Mouse (Mus musculus): ENCODE results near the gene Mfsd9. TPM values are rescaled to one million over a fixed set of nuclear protein-coding genes. Genes with fewer than 3 reads are reported as not detected.
"Not testable (repeated sequence)": the region's sequence is repeated elsewhere in the genome, so short reads cannot be mapped to it uniquely, and the experiment has no call there.

Mfsd9 gene
- total RNA-seq, 2 experiments from 2014 or later: 2.1 to 4.7 TPM

DNA sequence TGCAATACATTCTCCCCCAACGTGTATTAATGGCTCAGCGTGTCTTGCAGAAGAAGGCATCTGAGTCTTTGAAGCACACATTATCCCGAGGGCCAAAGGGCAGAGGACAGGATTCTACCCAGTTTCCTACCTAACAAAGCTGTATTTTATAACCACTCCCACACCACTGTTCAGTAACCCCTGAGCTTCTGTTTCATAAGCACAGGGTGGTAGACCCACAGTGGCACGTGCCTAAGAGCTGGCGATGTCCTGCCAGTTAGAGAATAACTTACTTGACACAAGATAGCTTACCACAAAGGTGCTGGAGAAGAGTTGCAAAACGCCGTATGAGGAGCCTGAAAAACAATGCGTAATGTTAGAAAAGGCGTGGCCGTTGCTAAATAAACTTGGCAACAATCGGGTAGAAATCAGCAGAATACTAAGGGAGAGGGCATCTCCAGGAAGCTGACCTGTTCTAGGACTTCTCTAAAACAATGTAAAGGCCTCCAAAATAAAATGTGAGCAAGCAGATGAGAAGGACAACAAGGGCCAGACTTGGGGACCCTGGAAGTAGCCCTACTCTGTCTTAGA is 4.5 kb downstream of the Mfsd9 start:
- ATAC-seq (replicated peaks; ENCODE audit: low FRiP score, low TSS enrichment, poor library complexity, severe bottlenecking): no peak

DNA sequence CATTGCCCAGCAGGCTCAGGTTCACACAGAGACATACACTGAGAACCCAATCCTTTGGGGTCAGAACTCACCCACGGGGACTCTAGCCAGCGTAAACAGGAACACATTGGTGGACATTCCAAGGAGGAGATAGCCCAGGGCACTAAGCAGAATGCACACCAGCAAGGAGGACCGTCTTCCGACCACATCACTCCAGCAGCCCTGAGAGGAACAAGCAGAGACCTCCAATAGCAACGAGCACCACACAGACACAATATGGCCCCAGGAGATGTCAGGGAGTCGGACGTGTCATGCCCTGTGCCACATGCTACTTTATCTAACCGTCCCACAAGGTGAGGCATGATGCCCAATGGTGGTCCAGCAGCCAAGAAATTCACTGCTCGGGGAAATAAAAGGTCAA is 6.2 kb downstream of the Mfsd9 start:
- ATAC-seq (replicated peaks; ENCODE audit: low FRiP score, low TSS enrichment, poor library complexity, severe bottlenecking): no peak

DNA sequence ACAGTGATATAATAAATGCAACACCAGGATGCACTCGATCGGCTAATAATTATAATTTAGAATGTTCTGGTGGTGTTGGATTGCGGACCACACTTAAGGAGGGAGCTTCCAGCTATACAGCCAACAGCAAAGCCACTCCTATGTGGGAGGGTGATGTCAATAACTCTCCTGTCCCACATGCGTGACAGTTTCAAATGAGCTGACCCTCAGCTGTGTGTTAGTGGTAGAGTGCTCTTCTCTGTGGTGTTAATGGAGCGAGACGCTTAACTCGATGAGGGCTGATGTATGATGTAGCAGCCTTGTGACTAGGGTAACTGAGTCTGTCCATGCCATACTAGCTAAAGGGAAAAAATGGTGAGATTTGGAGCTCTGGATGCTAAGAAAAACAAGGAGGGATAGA is 7.0 kb downstream of the Mfsd9 start:
- ATAC-seq (replicated peaks; ENCODE audit: low FRiP score, low TSS enrichment, poor library complexity, severe bottlenecking): no peak

DNA sequence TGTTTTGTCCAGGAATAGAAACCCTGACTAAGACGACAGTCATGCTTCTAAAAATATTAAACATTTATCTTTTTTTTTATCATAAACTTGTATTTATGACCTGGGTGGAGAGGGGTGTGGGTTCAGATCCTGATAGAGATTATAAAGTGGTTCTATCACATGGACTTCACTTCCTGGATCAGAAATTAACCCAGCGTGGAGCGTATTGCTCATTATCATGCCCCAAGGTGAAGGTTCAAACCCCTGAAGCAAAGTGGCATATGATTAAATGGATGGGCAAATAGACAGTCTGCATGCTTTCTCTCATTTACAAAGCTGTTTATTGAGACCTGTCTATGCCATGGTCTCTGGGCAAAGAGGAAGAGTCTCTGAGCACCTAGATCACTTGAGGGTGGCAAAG is 13.7 kb downstream of the Mfsd9 start:
- ATAC-seq (replicated peaks; ENCODE audit: low FRiP score, low TSS enrichment, poor library complexity, severe bottlenecking): no peak

DNA sequence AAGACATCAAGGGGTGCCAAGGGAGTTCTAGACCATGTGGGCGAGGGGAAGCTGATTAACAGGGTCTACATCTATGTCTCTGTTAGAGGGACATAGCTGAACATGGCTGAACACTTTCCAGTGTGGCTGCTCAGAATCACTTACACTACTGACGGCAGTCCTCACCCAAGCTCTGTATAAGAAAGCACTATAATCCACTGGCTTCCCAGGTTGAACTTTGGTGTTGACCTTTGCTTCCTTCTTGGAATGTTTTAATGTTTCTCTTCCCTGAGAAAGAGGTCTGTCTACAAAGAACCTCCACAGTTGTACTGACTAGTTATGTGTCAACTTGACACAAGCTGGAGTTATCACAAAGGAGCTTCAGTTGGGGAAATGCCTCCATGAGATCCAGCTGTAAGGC is 14.4 kb downstream of the Mfsd9 start:
- ATAC-seq (replicated peaks; ENCODE audit: low FRiP score, low TSS enrichment, poor library complexity, severe bottlenecking): no peak

DNA sequence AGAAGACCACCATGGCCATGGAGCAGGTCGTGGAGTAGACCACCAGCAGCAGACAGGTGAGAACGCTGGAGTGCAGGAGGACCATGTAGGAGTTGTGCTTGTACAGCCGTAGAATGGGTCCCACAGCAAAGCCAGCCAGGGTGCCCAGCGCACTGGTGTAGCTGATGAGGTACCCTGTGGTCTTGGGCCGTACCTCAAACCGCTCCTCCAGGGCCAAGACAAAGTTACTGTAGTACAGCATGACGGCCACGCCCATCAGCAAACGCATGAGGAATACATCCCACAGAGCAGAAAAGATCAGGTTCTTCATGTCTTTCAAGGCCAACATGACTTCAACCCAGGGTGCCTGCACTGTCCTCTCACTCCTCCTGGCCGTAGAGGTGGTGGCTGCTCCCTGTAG is 16.4 kb downstream of the Mfsd9 start:
- no peak for ATAC-seq (replicated peaks; ENCODE audit: low FRiP score, low TSS enrichment, poor library complexity, severe bottlenecking)

DNA sequence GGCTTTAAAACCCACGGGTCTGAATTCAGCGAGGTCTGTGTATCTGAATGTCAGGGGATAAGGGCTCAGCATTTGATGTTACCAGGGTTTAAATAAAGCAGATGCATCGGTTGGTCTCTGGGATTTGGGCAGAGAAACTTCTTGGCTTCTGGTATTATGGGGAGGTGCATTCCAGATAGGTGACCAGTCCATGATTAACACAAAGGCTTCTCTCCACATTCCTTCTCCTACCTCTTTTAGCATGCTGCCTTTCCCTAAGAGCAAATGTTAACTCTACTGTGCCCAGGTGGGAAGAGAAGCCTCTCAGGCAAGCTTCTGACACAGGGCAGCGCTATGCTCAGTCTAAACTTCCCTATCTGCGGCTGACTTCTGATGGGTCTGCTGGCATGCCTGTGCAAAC is 17.3 kb downstream of the Mfsd9 start:
- ATAC-seq (replicated peaks; ENCODE audit: low FRiP score, low TSS enrichment, poor library complexity, severe bottlenecking): no peak

DNA sequence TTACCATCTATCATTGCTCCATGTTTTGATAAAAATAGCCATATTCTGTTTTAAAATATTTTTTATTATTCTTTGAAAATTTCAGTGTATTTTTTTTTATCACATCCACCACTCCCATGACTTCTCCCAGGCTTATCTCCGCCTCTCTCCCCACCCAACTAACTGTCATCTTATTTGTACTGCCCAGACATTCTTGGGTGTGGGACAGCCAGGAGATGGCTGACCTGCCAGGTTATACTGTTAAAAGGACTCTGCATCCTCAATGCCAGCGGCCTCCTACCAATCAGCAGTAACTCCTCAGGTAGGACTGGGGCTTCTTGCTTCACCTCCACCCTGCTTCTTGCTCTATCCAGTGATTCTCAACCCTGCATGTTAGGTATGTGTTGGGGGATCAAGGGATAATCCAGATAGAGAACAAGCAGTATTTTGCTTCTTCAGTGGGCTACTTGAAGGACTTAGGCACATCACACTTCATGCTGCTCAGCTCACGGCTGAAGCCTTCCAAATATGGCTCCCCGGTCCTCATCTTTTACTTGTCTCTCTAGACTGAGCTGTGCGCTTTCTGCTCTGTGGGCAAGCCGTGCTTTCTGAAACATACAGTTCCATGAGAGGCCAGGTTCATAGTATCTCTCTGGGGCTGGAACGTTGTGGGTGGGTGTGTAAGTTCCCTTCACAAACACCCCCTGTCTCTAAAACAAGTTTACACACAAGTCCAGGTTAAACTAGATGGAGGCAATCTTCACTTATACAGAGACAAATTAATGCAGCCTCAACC is 19.1 kb downstream of the Mfsd9 start:
- peak; percentile 74 for ATAC-seq (replicated peaks; ENCODE audit: low FRiP score, low TSS enrichment, poor library complexity, severe bottlenecking)

DNA sequence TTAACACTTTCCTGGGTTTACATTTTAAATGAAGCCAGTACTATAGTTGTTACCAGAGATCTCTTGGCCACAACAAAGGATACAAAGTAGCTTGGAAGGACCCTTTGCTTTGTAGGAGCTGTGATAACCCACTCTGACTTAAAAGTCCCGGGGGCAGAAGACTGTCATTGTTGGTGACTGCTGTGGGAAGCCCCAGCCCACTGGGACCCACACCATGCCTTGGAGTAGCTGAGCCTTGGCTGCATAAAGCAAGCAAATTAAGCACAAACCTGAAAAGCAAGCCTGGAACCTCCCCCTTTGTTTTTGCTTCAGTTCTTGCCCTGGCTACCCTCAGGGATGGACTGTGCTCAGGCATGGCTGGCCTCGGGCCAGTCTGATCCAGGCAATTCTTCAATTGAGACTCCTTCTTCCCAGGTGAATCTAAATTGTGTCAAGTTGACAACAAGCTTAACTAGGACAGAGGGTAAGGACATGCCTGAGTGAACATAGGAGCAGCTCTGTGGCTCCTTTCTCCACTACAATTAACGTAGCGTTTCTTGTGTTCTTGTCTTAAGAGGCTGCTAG is 21.1 kb downstream of the Mfsd9 start:
- ATAC-seq (replicated peaks; ENCODE audit: low FRiP score, low TSS enrichment, poor library complexity, severe bottlenecking): no peak

DNA sequence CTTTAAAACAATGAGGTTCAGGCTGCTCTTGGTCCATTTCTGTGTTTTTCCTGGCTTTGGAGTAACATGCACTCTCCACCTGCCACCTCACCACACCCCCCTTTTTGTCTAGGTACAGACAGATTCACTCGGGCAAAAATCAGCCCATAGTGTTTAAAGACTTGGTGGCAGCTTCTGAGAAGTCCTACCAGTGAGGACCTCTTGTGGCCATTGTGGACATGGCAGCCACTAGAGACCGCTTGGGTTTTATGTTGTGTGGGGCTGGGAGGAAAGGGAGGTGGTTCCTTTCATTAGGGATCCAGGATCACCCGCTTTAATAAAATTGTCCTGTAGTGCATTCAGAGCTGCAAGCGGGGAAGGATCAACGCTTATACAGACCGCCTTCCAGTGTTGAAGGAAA is 21.9 kb downstream of the Mfsd9 start:
- peak; percentile 82 for ATAC-seq (replicated peaks; ENCODE audit: low FRiP score, low TSS enrichment, poor library complexity, severe bottlenecking)

DNA sequence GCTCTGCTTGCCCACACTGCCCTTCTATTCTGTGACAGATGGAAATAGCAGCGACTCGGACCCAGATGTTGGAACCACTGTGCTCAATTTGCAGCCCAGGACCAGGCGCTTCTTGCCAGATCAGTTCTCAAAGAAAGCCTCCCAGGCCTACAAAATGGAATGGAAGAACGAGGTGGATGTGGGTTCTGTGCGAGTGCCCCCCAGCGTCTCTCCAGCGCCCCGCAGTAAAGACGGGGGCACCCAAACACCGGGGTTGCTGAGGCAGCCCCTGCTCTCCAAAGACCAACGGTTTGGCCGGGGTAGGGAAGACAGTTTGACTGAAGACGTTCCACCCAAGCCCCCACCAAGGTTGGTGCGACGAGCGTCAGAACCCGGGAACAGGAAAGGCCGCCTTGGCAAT is 22.9 kb downstream of the Mfsd9 start:
- no peak for ATAC-seq (replicated peaks; ENCODE audit: low FRiP score, low TSS enrichment, poor library complexity, severe bottlenecking)

DNA sequence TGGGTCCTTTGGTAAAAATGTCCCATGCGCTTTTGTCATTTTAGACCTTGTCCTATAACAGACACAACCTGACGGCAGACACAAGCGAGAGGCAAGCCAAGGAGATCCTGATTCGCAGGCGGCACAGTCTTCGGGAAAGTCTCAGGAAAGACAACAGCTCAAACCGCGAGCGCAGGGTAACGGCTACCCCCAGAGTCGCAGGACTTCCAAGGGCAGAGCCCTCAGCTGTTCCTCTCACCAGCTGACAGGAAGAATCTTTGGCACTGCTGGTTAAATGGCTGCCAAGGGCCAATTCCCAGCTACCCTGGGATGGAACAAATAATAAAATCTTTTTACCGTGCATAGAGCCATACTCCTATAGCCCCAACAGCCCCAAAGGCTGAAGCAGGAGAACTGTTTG is 25.0 kb downstream of the Mfsd9 start:
- ATAC-seq (replicated peaks; ENCODE audit: low FRiP score, low TSS enrichment, poor library complexity, severe bottlenecking): no peak

DNA sequence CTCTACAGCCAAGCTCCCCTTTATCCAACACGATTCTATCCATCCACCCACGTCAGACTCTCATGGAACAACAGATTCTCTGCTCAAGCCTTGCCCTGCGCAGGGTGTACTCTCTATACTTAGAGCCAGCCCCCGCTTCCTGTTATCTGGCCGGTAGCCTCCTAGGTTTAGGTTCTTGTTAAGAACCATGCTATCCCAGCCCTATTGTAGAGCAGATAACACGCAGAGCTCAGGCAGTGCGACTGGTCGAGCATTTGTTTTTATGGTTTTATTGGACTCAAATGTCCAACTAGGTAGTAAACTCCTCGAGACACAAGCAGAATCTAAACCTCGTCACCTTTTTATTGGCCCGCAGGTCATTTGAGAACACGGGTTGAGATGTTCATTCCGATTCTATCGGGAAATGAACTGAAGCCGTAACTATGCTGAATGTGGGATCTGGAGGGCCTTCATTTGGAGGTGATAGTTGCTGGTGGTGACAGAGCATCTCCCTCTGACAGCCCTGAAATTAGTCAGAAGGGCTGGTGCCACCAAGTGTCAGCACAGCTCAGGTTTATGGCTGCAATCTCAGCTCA is 25.7 kb downstream of the Mfsd9 start:
- ATAC-seq (replicated peaks; ENCODE audit: low FRiP score, low TSS enrichment, poor library complexity, severe bottlenecking): no peak

DNA sequence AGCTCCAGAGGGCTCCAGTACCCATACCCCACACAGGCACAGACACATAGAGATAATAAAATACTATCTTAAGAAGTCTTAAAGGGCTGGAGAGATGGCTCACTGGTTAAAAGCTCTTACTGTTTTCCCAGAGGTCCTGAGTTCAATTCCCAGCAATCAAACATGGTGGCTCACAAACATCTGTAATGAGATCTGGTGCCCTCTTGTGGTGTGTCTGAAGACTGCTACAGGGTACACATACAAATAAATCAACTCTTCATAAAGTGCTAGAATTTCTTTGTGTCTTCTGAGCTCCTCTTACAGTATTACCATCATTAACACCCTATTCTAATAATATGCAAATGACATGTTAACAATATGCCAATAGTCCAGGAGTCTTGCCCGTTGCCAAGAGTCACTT is 26.4 kb downstream of the Mfsd9 start:
- ATAC-seq (replicated peaks; ENCODE audit: low FRiP score, low TSS enrichment, poor library complexity, severe bottlenecking): no peak

DNA sequence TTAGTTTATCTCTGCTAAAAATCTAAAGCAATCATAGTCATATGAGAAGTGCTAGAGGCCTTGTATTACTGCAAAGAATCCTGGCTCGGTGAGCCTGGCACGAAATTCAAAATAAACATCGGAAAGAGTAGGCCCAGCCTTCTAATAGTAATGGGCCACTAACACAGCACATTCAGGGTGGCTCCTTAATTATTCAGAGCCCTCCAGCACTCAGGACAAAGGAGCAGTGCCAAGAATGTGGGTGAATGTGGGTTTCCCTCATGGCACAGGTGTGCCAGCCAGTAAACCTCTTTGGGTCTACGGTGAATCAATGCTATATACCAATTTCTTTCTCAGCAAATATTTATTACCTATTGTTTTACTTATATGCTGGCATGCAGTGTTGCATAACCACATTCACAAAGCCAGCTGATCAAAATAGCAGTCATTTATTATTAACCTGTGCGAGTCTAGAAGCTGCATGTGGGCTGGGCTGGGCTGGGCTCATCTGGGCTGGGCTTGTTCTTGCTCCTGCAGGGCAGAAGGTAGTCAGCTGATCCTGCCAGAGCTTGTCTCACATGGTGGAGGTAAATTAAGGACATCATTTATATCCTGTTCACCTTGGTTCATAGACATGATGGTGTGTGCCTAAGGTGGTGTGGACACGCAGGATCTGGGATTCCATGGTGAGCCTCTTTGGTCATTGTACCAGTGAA is 30.6 kb downstream of the Mfsd9 start:
- no peak for ATAC-seq (replicated peaks; ENCODE audit: low FRiP score, low TSS enrichment, poor library complexity, severe bottlenecking)

DNA sequence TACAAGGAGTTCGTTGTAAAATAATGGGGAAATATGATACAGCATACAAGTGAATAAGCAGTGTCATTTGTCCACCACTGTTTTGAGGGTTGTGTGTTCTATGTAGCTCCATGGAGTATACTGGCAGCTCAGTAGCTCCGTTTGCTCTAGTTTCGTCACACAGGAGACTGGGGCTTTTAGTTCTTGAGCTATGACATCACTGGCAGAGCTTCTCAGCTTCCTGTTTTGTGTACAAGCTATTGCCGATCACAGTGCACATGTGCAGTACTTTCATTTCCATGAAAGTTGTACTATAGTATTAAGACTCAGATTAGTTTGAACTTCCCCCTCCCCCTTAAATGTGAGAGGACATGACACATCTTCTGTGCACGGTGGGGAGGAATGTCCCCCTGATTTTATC is 44.4 kb downstream of the Mfsd9 start:
- ATAC-seq (replicated peaks; ENCODE audit: low FRiP score, low TSS enrichment, poor library complexity, severe bottlenecking): no peak

DNA sequence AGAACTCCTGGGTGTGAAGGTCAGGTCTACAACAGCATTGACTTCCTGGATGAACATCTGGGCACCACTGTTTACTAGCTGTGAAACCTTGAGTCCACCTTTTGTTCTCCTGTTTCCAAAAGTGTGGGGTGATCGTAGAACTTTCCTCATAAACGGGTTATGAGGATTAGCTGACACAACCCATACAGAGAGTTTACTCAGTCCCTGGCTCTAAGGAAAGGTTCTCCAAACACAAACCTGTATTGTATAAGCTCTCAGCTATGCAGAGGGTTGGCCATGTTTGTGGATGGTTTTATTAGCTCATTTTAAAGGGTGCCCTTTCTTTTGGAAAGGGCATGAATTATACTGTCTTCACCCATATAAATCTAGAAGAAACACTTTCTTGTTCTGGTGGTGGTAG is 49.7 kb downstream of the Mfsd9 start:
- ATAC-seq (replicated peaks; ENCODE audit: low FRiP score, low TSS enrichment, poor library complexity, severe bottlenecking): no peak

DNA sequence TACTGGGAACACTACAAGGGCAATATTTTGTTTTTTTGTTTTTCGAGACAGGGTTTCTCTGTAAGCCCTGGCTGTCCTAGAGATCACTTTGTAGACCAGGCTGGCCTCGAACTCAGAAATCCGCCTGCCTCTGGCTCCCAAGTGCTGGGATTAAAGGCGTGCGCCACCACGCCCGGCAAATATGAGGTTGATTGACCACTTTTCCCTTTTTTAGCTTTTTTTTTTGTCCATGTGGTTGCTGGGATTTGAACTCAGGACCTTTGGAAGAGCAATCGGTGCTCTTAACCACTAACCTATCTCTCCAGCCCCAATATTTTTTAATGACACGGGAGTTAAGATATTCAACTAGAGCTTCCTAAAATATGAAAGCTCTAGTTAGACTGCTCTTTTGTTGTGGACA is 52.2 kb downstream of the Mfsd9 start:
- ATAC-seq (replicated peaks; ENCODE audit: low FRiP score, low TSS enrichment, poor library complexity, severe bottlenecking): not testable (repeated sequence)

DNA sequence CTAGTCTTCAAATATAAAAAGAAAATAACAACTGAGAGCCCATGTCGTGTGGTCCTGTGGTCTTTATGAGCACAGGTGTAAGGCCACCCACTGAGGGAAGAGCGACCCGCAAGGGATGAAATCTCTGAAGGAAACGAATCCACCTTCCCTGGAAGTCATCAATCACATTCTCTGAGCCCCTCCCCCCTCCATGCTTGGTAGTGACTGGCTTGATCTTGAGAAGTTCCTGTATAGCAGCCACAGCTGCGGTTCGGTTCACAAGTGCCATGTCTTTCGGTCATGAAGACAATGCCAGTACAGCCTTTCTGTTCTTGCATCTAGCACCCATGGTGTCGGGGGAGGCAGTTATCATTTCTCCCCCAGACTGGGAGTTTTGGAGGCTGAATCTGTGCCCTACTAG is 52.8 kb downstream of the Mfsd9 start:
- ATAC-seq (replicated peaks; ENCODE audit: low FRiP score, low TSS enrichment, poor library complexity, severe bottlenecking): no peak

DNA sequence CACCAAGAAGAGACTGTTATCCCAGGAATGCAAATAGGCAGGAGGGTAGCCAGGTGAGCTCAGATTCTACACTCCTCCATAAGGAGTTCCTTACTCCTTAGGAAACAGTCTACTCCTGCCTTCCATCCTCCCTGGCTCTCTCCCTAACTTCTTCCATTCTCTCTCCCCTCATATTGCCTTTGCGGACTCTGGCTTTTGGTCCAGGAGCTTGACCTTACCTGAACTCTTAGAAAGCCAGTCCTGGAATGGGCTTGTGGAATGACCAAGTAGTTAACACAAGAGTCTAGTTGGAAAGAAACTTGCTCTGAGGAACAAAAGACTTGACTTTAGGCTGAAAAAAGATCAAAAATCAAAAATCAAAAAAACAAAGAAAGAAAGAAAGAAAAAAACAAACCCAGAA is 61.9 kb downstream of the Mfsd9 start:
- ATAC-seq (replicated peaks; ENCODE audit: low FRiP score, low TSS enrichment, poor library complexity, severe bottlenecking): no peak
